Mouse (Mus musculus) limb, embryonic 12.5 days (tissue): ENCODE data around the gene Angptl2. TPM values are rescaled to one million over a fixed set of nuclear protein-coding genes. Genes with fewer than 3 reads are reported as not detected.

Experiments used
- ATAC-seq: fragments of 200-750 bp; cut with Nextera tagmentation; 2 replicates; pipeline ENCODE4 v1.8.0; 2017; ENCODE audit warnings: low read depth, moderate TSS enrichment; ENCODE audit not compliant: insufficient number of reproducible peaks, insufficient read depth, low FRiP score, low TSS enrichment
- H3K27ac ChIP-seq: fragments of 300-500 bp; sonication (generic); 2 replicates; pipeline ENCODE4 v1.5.1; 2016; ENCODE audit warnings: mild to moderate bottlenecking, moderate library complexity
- H3K27me3 ChIP-seq: fragments of 300-500 bp; sonication (generic); 2 replicates; pipeline ENCODE4 v1.6.1; 2016; ENCODE audit warnings: mild to moderate bottlenecking, moderate library complexity
- H3K36me3 ChIP-seq: fragments of 300-500 bp; sonication (generic); 2 replicates; pipeline ENCODE4 v1.6.1; 2016; ENCODE audit warnings: mild to moderate bottlenecking, moderate library complexity
- H3K4me1 ChIP-seq: fragments of 300-500 bp; sonication (generic); replicated peaks from 2 replicates; pipeline ENCODE4 v1.6.1; 2016
- H3K4me2 ChIP-seq: fragments of 300-500 bp; sonication (generic); 2 replicates; pipeline ENCODE4 v1.6.1; 2016; ENCODE audit warnings: mild to moderate bottlenecking, moderate library complexity
- H3K4me3 ChIP-seq: fragments of 300-500 bp; sonication (generic); replicated peaks from 2 replicates; pipeline ENCODE4 v1.5.1; 2016; ENCODE audit warnings: mild to moderate bottlenecking
- H3K9ac ChIP-seq: fragments of 300-500 bp; sonication (generic); replicated peaks from 2 replicates; pipeline ENCODE4 v1.6.1; 2016; ENCODE audit warnings: mild to moderate bottlenecking, moderate library complexity
- H3K9me3 ChIP-seq: fragments of 300-500 bp; sonication (generic); 2 replicates; pipeline ENCODE4 v1.6.1; 2016; ENCODE audit warnings: mild to moderate bottlenecking, moderate library complexity
- WGBS: fragments of 180-500 bp; shearing (Covaris S2); methylation state at CpG from one replicate; pipeline ENCODE4 v1.1.7; 2016; 5-methylcytosine and 5-hydroxymethylcytosine counted together
- polyA plus RNA-seq: library from polyadenylated mRNA; unstranded; fragments of >200 nt; fragmentation: Nextera tagmentation; extraction: Ambion mirVana; gene quantifications from 2 replicates; pipeline ENCODE4 v1.2.1, GENCODE M21; 2016

The Angptl2 gene
- polyA plus RNA-seq, 1 experiment from 2014 or later, result 54.7 TPM

DNA sequence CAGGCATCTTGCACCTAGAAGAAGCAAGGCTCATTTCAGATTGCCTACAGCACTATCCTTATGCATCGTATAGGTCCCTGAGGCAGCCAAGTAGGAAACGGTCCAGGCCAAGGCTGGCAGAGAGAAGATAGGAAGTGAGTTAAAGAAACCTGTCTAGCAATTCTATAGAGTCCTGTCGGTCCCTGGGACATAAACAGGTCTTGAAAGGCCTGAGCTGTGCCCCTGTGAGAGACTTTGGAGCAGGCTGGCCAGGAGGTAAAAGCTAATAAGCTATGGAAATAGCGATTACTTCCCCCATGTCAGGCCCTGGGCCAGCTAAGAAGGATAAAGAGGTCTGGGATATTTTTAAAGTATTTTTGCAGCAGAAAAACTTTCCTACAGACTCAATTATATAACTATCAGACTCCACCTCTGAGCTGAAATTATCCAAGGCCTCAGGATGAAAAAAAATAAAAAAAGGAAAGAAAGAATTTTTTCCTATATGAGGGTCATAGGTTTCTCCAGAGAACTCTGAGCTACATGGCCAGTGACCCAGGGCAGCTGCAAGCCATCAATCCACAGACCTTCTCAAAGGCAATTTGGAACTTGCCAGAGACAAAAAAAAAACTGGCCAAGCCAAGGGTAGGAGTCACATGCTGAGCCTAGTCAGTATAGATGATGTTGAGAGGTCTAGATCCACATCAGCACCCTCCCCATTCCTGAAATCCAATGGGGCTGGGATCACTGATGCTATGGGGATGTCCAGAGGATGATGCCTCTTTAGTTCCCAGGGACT is 57.0 kb downstream of the Angptl2 start:
- H3K27ac ChIP-seq, result no peak overlapping the region
- no peak overlapping the region for H3K4me2 ChIP-seq
- no peak overlapping the region for H3K9ac ChIP-seq
- 75% methylated on average over 4 of the region's 4 CpGs for WGBS
- no peaks in the 10 kb centered on the region for H3K36me3 ChIP-seq
- no peak for ATAC-seq
- no peaks in the 10 kb centered on the region for H3K9me3 ChIP-seq
- H3K4me3 ChIP-seq, result no peak overlapping the region
- no peaks in the 10 kb centered on the region for H3K4me1 ChIP-seq
- no peaks in the 10 kb centered on the region for H3K27me3 ChIP-seq

- Histone ChIP-seq H3K27me3 (no peaks in the 10 kb centered on the region), H3K36me3 (no peaks in the 10 kb centered on the region), H3K4me2 (no peak overlapping the region), H3K4me3 (no peak overlapping the region), H3K27ac (no peak overlapping the region), H3K4me1 (no peaks in the 10 kb centered on the region), H3K9me3 (no peaks in the 10 kb centered on the region), H3K9ac (no peak overlapping the region)
- 88% methylated on average over 12 of the region's 12 CpGs for WGBS
- no peak for ATAC-seq
These were observed 59.0 kb downstream of the Angptl2 start for GRCm38 (mm10) chr2:33274719-33275490.

GRCm38 (mm10) chr2:33279758-33280157 is 63.9 kb downstream of the Angptl2 start:
- no peaks in the 10 kb centered on the region for H3K9me3 ChIP-seq
- no peak for ATAC-seq
- H3K4me2 ChIP-seq, result no peak overlapping the region
- H3K4me1 ChIP-seq, result no peaks in the 10 kb centered on the region
- H3K9ac ChIP-seq, result no peak overlapping the region
- 91% methylated on average over 10 of the region's 10 CpGs for WGBS
- H3K27me3 ChIP-seq, result no peaks in the 10 kb centered on the region
- H3K4me3 ChIP-seq, result no peak overlapping the region
- H3K36me3 ChIP-seq, result no peaks in the 10 kb centered on the region
- no peak overlapping the region for H3K27ac ChIP-seq

- Histone ChIP-seq H3K4me1 (0 out of 2 replicates have a peak, but pooled peaks cover 1% of the 10 kb centered on the region), H3K9me3 (no peaks in the 10 kb centered on the region), H3K9ac (no peak overlapping the region), H3K27ac (no peak overlapping the region), H3K27me3 (no peaks in the 10 kb centered on the region), H3K4me2 (no peak overlapping the region), H3K4me3 (no peak overlapping the region), H3K36me3 (no peaks in the 10 kb centered on the region)
- WGBS, result 89% methylated on average over 2 of the region's 2 CpGs
- ATAC-seq, result no peak
These were observed 64.7 kb downstream of the Angptl2 start for GRCm38 (mm10) chr2:33280525-33280924.

DNA sequence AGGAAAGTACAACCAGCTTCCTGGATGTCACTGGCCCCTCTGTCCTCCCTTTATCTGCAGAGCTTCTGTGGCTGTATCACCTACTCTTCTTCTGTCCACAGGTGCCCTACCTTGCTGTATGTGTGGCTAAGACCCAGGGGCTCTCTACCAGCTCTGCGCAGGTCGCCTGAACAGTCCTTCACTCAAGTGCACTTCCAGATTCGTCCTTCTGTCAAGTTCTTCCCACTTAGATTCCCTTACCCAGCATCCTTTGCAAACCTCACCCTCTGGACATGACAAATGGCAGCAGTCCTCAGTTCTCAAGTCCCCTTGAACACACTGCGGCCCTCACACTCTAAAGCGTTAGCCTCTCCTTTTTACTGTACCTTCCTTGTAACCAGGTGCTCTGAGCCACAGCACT is 65.9 kb downstream of the Angptl2 start:
- Histone ChIP-seq H3K4me2 (no peak overlapping the region), H3K9me3 (no peaks in the 10 kb centered on the region), H3K36me3 (no peaks in the 10 kb centered on the region), H3K27me3 (no peaks in the 10 kb centered on the region), H3K4me3 (no peak overlapping the region), H3K27ac (no peak overlapping the region), H3K9ac (no peak overlapping the region), H3K4me1 (0 out of 2 replicates have a peak, but pooled peaks cover 3% of the 10 kb centered on the region)
- 81% methylated on average over 5 of the region's 5 CpGs for WGBS
- ATAC-seq, result no peak

DNA sequence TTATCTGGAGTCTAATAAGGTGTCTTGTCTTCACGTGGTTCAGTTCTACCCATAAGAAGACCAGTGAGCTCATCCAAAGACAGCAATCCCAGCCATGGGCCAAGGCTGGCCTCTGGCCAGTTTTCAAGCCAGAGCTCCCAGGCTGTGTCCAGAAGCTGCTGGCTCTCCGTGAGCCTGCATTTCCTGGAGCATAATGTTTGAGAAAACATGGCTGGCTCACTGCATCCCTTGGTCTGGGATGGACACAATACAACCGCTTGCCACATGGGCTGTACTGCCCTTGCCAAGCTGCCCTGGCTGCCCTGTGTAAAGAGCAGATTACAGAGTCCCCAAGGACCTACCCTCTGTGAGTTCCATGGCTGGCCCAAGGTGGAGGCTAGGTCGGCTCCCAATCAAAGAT is 67.0 kb downstream of the Angptl2 start:
- Histone ChIP-seq H3K27ac (no peak overlapping the region), H3K36me3 (no peaks in the 10 kb centered on the region), H3K4me2 (no peak overlapping the region), H3K4me1 (0 out of 2 replicates have a peak, but pooled peaks cover 3% of the 10 kb centered on the region), H3K27me3 (no peaks in the 10 kb centered on the region), H3K4me3 (no peak overlapping the region), H3K9ac (no peak overlapping the region), H3K9me3 (peaks cover 6% of the 10 kb centered on the region; the same call in 1 of the 2 replicates)
- WGBS, result 76% methylated on average over 4 of the region's 4 CpGs
- no peak for ATAC-seq

GRCm38 (mm10) chr2:33283674-33284073 is 67.8 kb downstream of the Angptl2 start:
- no peak overlapping the region for H3K9ac ChIP-seq
- H3K36me3 ChIP-seq, result no peaks in the 10 kb centered on the region
- WGBS, result 66% methylated on average over 2 of the region's 2 CpGs
- 0 out of 2 replicates have a peak, but pooled peaks cover 3% of the 10 kb centered on the region for H3K4me1 ChIP-seq
- H3K4me2 ChIP-seq, result no peak overlapping the region
- peaks cover 10% of the 10 kb centered on the region; the same call in 1 of the 2 replicates for H3K9me3 ChIP-seq
- H3K4me3 ChIP-seq, result no peak overlapping the region
- H3K27ac ChIP-seq, result no peak overlapping the region
- no peak for ATAC-seq
- H3K27me3 ChIP-seq, result no peaks in the 10 kb centered on the region

DNA sequence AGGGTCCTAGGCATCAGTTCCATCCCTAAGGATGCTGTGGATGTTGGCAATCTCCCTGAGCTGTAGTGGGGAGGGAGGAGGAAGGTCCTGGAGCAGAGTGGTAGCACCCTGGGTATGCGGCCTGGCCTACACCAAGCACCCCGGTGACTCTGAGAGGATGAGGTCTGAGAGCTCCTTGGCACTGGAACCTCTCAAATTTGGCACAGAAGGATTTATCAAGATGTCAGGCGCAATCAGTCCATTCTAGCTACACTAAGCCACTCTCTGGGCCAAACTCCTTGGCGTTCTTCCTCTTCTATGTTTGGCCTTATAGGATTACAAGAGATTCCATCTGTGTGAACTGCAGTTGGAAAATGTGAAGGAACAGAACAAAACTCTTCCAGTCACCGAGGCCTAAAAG is 73.0 kb downstream of the Angptl2 start:
- H3K4me3 ChIP-seq, result no peak overlapping the region
- H3K36me3 ChIP-seq, result no peaks in the 10 kb centered on the region
- H3K9ac ChIP-seq, result no peak overlapping the region
- ATAC-seq, result no peak
- no peak overlapping the region for H3K27ac ChIP-seq
- 91% methylated on average over 5 of the region's 5 CpGs for WGBS
- no peaks in the 10 kb centered on the region for H3K27me3 ChIP-seq
- H3K9me3 ChIP-seq, result peaks cover 10% of the 10 kb centered on the region; the same call in 1 of the 2 replicates
- no peak overlapping the region for H3K4me2 ChIP-seq
- H3K4me1 ChIP-seq, result 0 out of 2 replicates have a peak, but pooled peaks cover 3% of the 10 kb centered on the region

DNA sequence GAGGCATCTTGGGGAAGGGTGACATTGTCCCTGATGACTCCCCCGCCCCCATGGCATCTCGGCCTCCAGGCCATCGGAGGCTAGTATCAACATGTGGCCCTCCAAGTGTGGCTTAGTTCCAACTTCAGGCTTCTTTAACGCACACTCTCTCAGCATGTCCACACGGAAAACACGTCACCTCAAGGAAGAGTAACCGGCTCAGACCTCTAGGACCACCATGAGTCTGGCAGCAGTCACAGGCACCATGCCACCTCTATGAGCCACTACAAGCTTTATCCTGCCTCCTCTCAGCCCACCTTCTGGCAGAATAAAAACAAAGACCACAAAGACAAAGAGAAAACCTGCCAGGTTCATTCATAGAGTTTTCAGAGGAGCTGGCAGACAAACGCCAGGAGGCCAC is 74.6 kb downstream of the Angptl2 start:
- no peak for ATAC-seq
- H3K27ac ChIP-seq, result no peak overlapping the region
- no peak overlapping the region for H3K4me2 ChIP-seq
- no peak overlapping the region for H3K9ac ChIP-seq
- WGBS, result 83% methylated on average over 8 of the region's 8 CpGs
- H3K27me3 ChIP-seq, result no peaks in the 10 kb centered on the region
- H3K9me3 ChIP-seq, result peaks cover 10% of the 10 kb centered on the region; the same call in 1 of the 2 replicates
- no peaks in the 10 kb centered on the region for H3K36me3 ChIP-seq
- H3K4me3 ChIP-seq, result no peak overlapping the region
- H3K4me1 ChIP-seq, result 0 out of 2 replicates have a peak, but pooled peaks cover 2% of the 10 kb centered on the region

- 83% methylated on average over 2 of the region's 2 CpGs for WGBS
- Histone ChIP-seq H3K27ac (no peak overlapping the region), H3K9ac (no peak overlapping the region), H3K4me1 (no peaks in the 10 kb centered on the region), H3K36me3 (no peaks in the 10 kb centered on the region), H3K4me3 (no peak overlapping the region), H3K9me3 (peaks cover 10% of the 10 kb centered on the region; the same call in 1 of the 2 replicates), H3K4me2 (no peak overlapping the region), H3K27me3 (no peaks in the 10 kb centered on the region)
- ATAC-seq, result no peak
These were observed 76.2 kb downstream of the Angptl2 start for GRCm38 (mm10) chr2:33292057-33292456.

DNA sequence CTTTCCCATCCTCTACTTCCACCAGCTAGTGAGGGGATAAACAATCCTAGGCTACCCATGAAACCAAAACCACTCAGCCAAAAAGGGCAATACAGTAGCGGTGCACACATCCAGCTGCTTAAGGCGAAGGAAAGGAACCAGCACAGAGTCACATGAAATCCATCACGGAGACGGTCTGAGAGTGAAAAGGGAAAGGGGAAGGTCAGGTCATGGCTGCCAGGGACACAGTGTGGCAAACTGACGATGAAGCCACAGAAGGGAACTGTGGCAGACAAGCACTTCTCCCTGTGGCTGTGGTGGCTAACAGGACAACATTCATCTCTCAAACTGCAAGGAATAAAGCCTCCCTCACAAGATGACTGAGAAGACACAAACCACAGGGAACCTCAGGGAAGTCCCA is 79.2 kb downstream of the Angptl2 start:
- ATAC-seq, result no peak
- WGBS, result 85% methylated on average over 5 of the region's 5 CpGs
- no peak overlapping the region for H3K9ac ChIP-seq

More for the DNA sequence above, 79.2 kb downstream of the Angptl2 start:
- H3K4me3 ChIP-seq, result no peak overlapping the region
- no peak overlapping the region for H3K27ac ChIP-seq
- H3K9me3 ChIP-seq, result no peaks in the 10 kb centered on the region
- no peaks in the 10 kb centered on the region for H3K36me3 ChIP-seq
- H3K4me1 ChIP-seq, result peaks cover 5% of the 10 kb centered on the region
- H3K4me2 ChIP-seq, result no peak overlapping the region
- no peaks in the 10 kb centered on the region for H3K27me3 ChIP-seq
